Comparison of ENCODE assay signal across 12 mouse cellular contexts in genomic region chr9:99417288-99417846, GRCm38 (mm10). TPM values are rescaled to one million over a fixed set of nuclear protein-coding genes. Genes with fewer than 3 reads are reported as not detected.
A peak's percentile ranks its signal among the peaks of the same experiment; 100 is the strongest.
DNase-seq lines count a peak whose midpoint lies in the region; ATAC-seq lines count a peak whose summit lies in the region.
"Had no signal": no experiment of that assay in that cellular context is flagged by ENCODE, and none has a peak within 500 bp of the region (broad histone marks: within the 10 kb centered on the region; RNA-seq: fewer than 3 reads in every experiment).

No protein-coding gene starts in this region.

- 74% methylated on average over 4 of the region's 4 CpGs for WGBS in limb, embryonic 13.5 days
- 85% methylated on average over 4 of the region's 4 CpGs for WGBS in limb, embryonic 10.5 days
- WGBS in hindbrain, embryonic 14.5 days: 49% methylated on average over 4 of the region's 4 CpGs
- WGBS in midbrain, embryonic 13.5 days: 62% methylated on average over 4 of the region's 4 CpGs

- no peak overlapping the region for H3K4me3 ChIP-seq in limb, embryonic 13.5 days
- no peak overlapping the region for H3K4me3 ChIP-seq in limb, embryonic 10.5 days
- no peak overlapping the region for H3K4me3 ChIP-seq in hindbrain, embryonic 14.5 days (replicated peaks; ENCODE audit: low read length)
- H3K4me3 ChIP-seq in midbrain, embryonic 13.5 days (replicated peaks): no peak overlapping the region
- H3K4me3 ChIP-seq: limb, embryonic 12.5 days; myocyte had no signal

- H3K36me3 ChIP-seq in limb, embryonic 13.5 days: no peaks in the 10 kb centered on the region
- H3K36me3 ChIP-seq in limb, embryonic 10.5 days: no peaks in the 10 kb centered on the region
- no peaks in the 10 kb centered on the region for H3K36me3 ChIP-seq in hindbrain, embryonic 14.5 days (replicated peaks; ENCODE audit: control insufficient read depth, insufficient read depth)
- H3K36me3 ChIP-seq in midbrain, embryonic 13.5 days: no peaks in the 10 kb centered on the region
- H3K36me3 ChIP-seq: limb, embryonic 12.5 days had no signal

- H3K9ac ChIP-seq in limb, embryonic 13.5 days: no peak overlapping the region; the same call in 1 of the 2 replicates
- no peak overlapping the region for H3K9ac ChIP-seq in hindbrain, embryonic 14.5 days
- no peak overlapping the region for H3K9ac ChIP-seq in midbrain, embryonic 13.5 days (replicated peaks)
- H3K9ac ChIP-seq: limb, embryonic 12.5 days had no signal

- no peaks in the 10 kb centered on the region for H3K9me3 ChIP-seq in limb, embryonic 13.5 days
- H3K9me3 ChIP-seq in limb, embryonic 10.5 days (replicated peaks): no peaks in the 10 kb centered on the region
- no peaks in the 10 kb centered on the region for H3K9me3 ChIP-seq in hindbrain, embryonic 14.5 days (ENCODE audit: control insufficient read depth, low read length)
- no peaks in the 10 kb centered on the region for H3K9me3 ChIP-seq in midbrain, embryonic 13.5 days
- H3K9me3 ChIP-seq: limb, embryonic 12.5 days had no signal

- peak; percentile 32 for DNase-seq in adrenal gland, adult 2 months
- no peak for DNase-seq in adrenal gland, postnatal 4 days (ENCODE audit: low spot score in 2 of 2)
- no peak for DNase-seq in limb, embryonic 10.5 days (ENCODE audit: low spot score)
- DNase-seq in hindbrain, embryonic 14.5 days (ENCODE audit: low spot score): peak; percentile 44
- DNase-seq: cerebellum, adult 11 months; heart, postnatal 14 days had no signal

- no peak for ATAC-seq in limb, embryonic 13.5 days (ENCODE audit: low FRiP score, low read depth)
- ATAC-seq in hindbrain, embryonic 14.5 days (ENCODE audit: low FRiP score): peak; percentile 63; the same call in 1 of the 2 replicates
- ATAC-seq in midbrain, embryonic 13.5 days: peak; percentile 63
- ATAC-seq in monocyte, adult 5-6 weeks (replicated peaks; ENCODE audit: insufficient number of reproducible peaks, low FRiP score, low TSS enrichment, poor library complexity, severe bottlenecking): no peak
- ATAC-seq in inflammation-experienced regulatory T-cells, adult 6 months: no peak

- peaks cover 54% of the 10 kb centered on the region for H3K4me1 ChIP-seq in limb, embryonic 13.5 days
- H3K4me1 ChIP-seq in limb, embryonic 10.5 days: peaks cover 31% of the 10 kb centered on the region
- H3K4me1 ChIP-seq in hindbrain, embryonic 14.5 days (replicated peaks; ENCODE audit: control insufficient read depth, insufficient read depth, low read length): peaks cover 14% of the 10 kb centered on the region; the same call in 1 of the 2 replicates
- H3K4me1 ChIP-seq in midbrain, embryonic 13.5 days (replicated peaks): peaks cover 56% of the 10 kb centered on the region

- no peak overlapping the region for H3K4me2 ChIP-seq in limb, embryonic 13.5 days (replicated peaks)
- no peak overlapping the region for H3K4me2 ChIP-seq in hindbrain, embryonic 14.5 days (replicated peaks)
- H3K4me2 ChIP-seq in midbrain, embryonic 13.5 days (replicated peaks): no peak overlapping the region
- H3K4me2 ChIP-seq: limb, embryonic 12.5 days had no signal

- no peaks in the 10 kb centered on the region for H3K27me3 ChIP-seq in limb, embryonic 13.5 days
- H3K27me3 ChIP-seq in limb, embryonic 10.5 days (ENCODE audit: low read depth, poor library complexity, severe bottlenecking): no peaks in the 10 kb centered on the region
- no peaks in the 10 kb centered on the region for H3K27me3 ChIP-seq in hindbrain, embryonic 14.5 days (ENCODE audit: control insufficient read depth, insufficient read depth, low read length)
- H3K27me3 ChIP-seq in midbrain, embryonic 13.5 days: no peaks in the 10 kb centered on the region
- H3K27me3 ChIP-seq: limb, embryonic 12.5 days had no signal

- H3K27ac ChIP-seq in limb, embryonic 13.5 days: 0 out of 2 replicates have a peak overlapping the region, but pooled peaks have one; percentile 1
- no peak overlapping the region for H3K27ac ChIP-seq in limb, embryonic 10.5 days
- peak overlapping the region; percentile 70 for H3K27ac ChIP-seq in hindbrain, embryonic 14.5 days
- H3K27ac ChIP-seq in midbrain, embryonic 13.5 days: peak overlapping the region; percentile 44; the same call in 1 of the 2 replicates
- H3K27ac ChIP-seq: limb, embryonic 12.5 days had no signal

RNA-seq across cellular contexts. Expression of gene Mras, which starts 19.8 kb away (rescaled TPM):
- 10 to 100 TPM; 61.0 to 61.1 TPM for total RNA-seq in adrenal gland, adult 2 months (2021)
- 31.4 and 33.1 TPM in 2 replicates for polyA plus RNA-seq in adrenal gland, adult 2 months (2012; rRNA removed)
- total RNA-seq in adrenal gland, postnatal 4 days (2021): 10 to 100 TPM; 42.8 to 55.3 TPM
- 25.8 and 29.6 TPM in 2 replicates for polyA plus RNA-seq in limb, embryonic 13.5 days (2015; fragmentation: Nextera tagmentation; extraction: Ambion mirVana)
- 8.8 and 11.9 TPM in 2 replicates for polyA plus RNA-seq in limb, embryonic 10.5 days (2016; fragmentation: Nextera tagmentation; extraction: Ambion mirVana)
- 55.3 and 62.9 TPM in 2 replicates for polyA plus RNA-seq in hindbrain, embryonic 14.5 days (2014; fragmentation: Nextera tagmentation; extraction: Ambion mirVana)
- polyA plus RNA-seq in midbrain, embryonic 13.5 days (2015; fragmentation: Nextera tagmentation; extraction: Ambion mirVana): 43.8 and 46.0 TPM in 2 replicates
- 1.3 TPM in 1 of 3 replicates, not detected in the others for total RNA-seq in monocyte, adult 5-6 weeks (2017)
- under 1 TPM in 1 of 3 experiments, not detected in 2; 0.32 TPM for polyA plus RNA-seq in inflammation-experienced regulatory T-cells, adult 6 months (2017; shearing (Covaris generic))

RNA-seq across cellular contexts. Expression of gene Nme9, which starts 33.9 kb away (rescaled TPM):
- total RNA-seq in adrenal gland, adult 2 months (2021): not detected
- polyA plus RNA-seq in adrenal gland, adult 2 months (2012; rRNA removed): not detected in 2 replicates
- not detected for total RNA-seq in adrenal gland, postnatal 4 days (2021)
- polyA plus RNA-seq in limb, embryonic 13.5 days (2015; fragmentation: Nextera tagmentation; extraction: Ambion mirVana): not detected in 2 replicates
- not detected in 2 replicates for polyA plus RNA-seq in limb, embryonic 10.5 days (2016; fragmentation: Nextera tagmentation; extraction: Ambion mirVana)
- polyA plus RNA-seq in hindbrain, embryonic 14.5 days (2014; fragmentation: Nextera tagmentation; extraction: Ambion mirVana): 0.61 and 1.5 TPM in 2 replicates
- polyA plus RNA-seq in midbrain, embryonic 13.5 days (2015; fragmentation: Nextera tagmentation; extraction: Ambion mirVana): 0.55 TPM in 1 of 2 replicates, not detected in the other
- not detected in 3 replicates for total RNA-seq in monocyte, adult 5-6 weeks (2017)
- polyA plus RNA-seq in inflammation-experienced regulatory T-cells, adult 6 months (2017; shearing (Covaris generic)): not detected
- polyA plus RNA-seq: limb, embryonic 12.5 days; myocyte had no signal

RNA-seq across cellular contexts. Expression of gene Esyt3, which starts 59.0 kb away (rescaled TPM):
- under 1 TPM; 0.29 to 0.90 TPM for total RNA-seq in adrenal gland, adult 2 months (2021)
- 0.30 and 0.50 TPM in 2 replicates for polyA plus RNA-seq in adrenal gland, adult 2 months (2012; rRNA removed)
- 1 to 10 TPM in 1 of 2 experiments, under 1 TPM in 1; 0.59 to 1.2 TPM for total RNA-seq in adrenal gland, postnatal 4 days (2021)
- polyA plus RNA-seq in limb, embryonic 13.5 days (2015; fragmentation: Nextera tagmentation; extraction: Ambion mirVana): 0.45 and 0.60 TPM in 2 replicates
- 0.33 and 0.36 TPM in 2 replicates for polyA plus RNA-seq in limb, embryonic 10.5 days (2016; fragmentation: Nextera tagmentation; extraction: Ambion mirVana)
- 0.76 and 1.1 TPM in 2 replicates for polyA plus RNA-seq in hindbrain, embryonic 14.5 days (2014; fragmentation: Nextera tagmentation; extraction: Ambion mirVana)
- 0.30 and 0.46 TPM in 2 replicates for polyA plus RNA-seq in midbrain, embryonic 13.5 days (2015; fragmentation: Nextera tagmentation; extraction: Ambion mirVana)
- not detected in 3 replicates for total RNA-seq in monocyte, adult 5-6 weeks (2017)
- under 1 TPM in 2 of 3 experiments, not detected in 1; 0.43 to 0.48 TPM for polyA plus RNA-seq in inflammation-experienced regulatory T-cells, adult 6 months (2017; shearing (Covaris generic))

Comparison
In these comparisons a context has a peak if more than half of its experiments do, and no peak if none do; other contexts are left out.
1. DNase-seq: peak in adrenal gland, adult 2 months (single experiment) and hindbrain, embryonic 14.5 days (single experiment); none in adrenal gland, postnatal 4 days (0 of 2) and limb, embryonic 10.5 days (single experiment).
2. ATAC-seq: peak in hindbrain, embryonic 14.5 days (single experiment) and midbrain, embryonic 13.5 days (single experiment); none in limb, embryonic 13.5 days (single experiment), monocyte, adult 5-6 weeks (single experiment) and inflammation-experienced regulatory T-cells, adult 6 months (single experiment).